Mouse (Mus musculus) lung, embryonic 14.5 days (tissue): ENCODE data around the gene Mmp12. TPM values are rescaled to one million over a fixed set of nuclear protein-coding genes. Genes with fewer than 3 reads are reported as not detected.

ENCODE experiments used
- polyA plus RNA-seq: library from polyadenylated mRNA; unstranded; fragments of >200 nt; fragmentation: Nextera tagmentation; extraction: Ambion mirVana; gene quantifications from 2 replicates; pipeline ENCODE4 v1.2.1, GENCODE M21; 2014

Gene Mmp12
- polyA plus RNA-seq, 1 experiment from 2014 or later = not detected

Other genes starting within 250 kb of the Mmp12 start
- 16.0 and 16.5 TPM in 2 replicates for gene Dync2h1, start 159.9 kb upstream of the Mmp12 start, polyA plus RNA-seq
- gene Dcun1d5, start 159.9 kb upstream of the Mmp12 start, polyA plus RNA-seq = 135 TPM in 2 replicates
- gene Mmp13, start 71.9 kb upstream of the Mmp12 start, polyA plus RNA-seq = not detected in 2 replicates
- not detected in 2 replicates for gene Mmp1b, start 43.7 kb downstream of the Mmp12 start, polyA plus RNA-seq
- not detected in 2 replicates for gene Mmp3, start 101.4 kb downstream of the Mmp12 start, polyA plus RNA-seq
- not detected in 2 replicates for gene Mmp10, start 158.0 kb downstream of the Mmp12 start, polyA plus RNA-seq
- 0.24 and 0.69 TPM in 2 replicates for gene Mmp8, start 214.1 kb downstream of the Mmp12 start, polyA plus RNA-seq
- gene Mmp27, start 227.0 kb downstream of the Mmp12 start, polyA plus RNA-seq = not detected in 2 replicates